Comparison of ENCODE assay signal across 8 mouse cellular contexts in genomic region chr11:69408541-69409377, GRCm38 (mm10). TPM values are rescaled to one million over a fixed set of nuclear protein-coding genes. Genes with fewer than 3 reads are reported as not detected.
DNase-seq lines count a peak whose midpoint lies in the region; ATAC-seq and TF ChIP-seq lines count a peak whose summit lies in the region.

No protein-coding gene starts in this region.

- DNase-seq in 3T3-L1 (ENCODE audit: low read depth, low spot score) = peak; percentile 97
- DNase-seq in adrenal gland, postnatal 14 days = peak; percentile 89
- DNase-seq in heart, adult 8-10 months (ENCODE audit: low spot score) = peak; percentile 93
- DNase-seq in kidney, adult 8-10 months = peak; percentile 90 to 96
- DNase-seq in midbrain, embryonic 14.5 days = peak; percentile 90
- peak; percentile 71 to 89 for DNase-seq in spleen, adult 2 months (ENCODE audit: low read depth in 1 of 2, low spot score in 2 of 2)

- no peaks in the 10 kb centered on the region for H3K9me3 ChIP-seq in embryonic facial prominence, embryonic 15.5 days (replicated peaks)
- no peaks in the 10 kb centered on the region for H3K9me3 ChIP-seq in limb, embryonic 13.5 days
- no peaks in the 10 kb centered on the region for H3K9me3 ChIP-seq in midbrain, embryonic 14.5 days (ENCODE audit: control insufficient read depth, low read length)

- H3K4me2 ChIP-seq in embryonic facial prominence, embryonic 15.5 days (replicated peaks) = peak overlapping the region; percentile 94
- H3K4me2 ChIP-seq in limb, embryonic 13.5 days (replicated peaks) = peak overlapping the region; percentile 98
- peak overlapping the region; percentile 99 for H3K4me2 ChIP-seq in midbrain, embryonic 14.5 days (ENCODE audit: low read length)

- no peak for TF ChIP-seq CTCF in spleen, adult 2 months (IDR thresholded peaks at IDR 0.05; ENCODE audit: extremely low read depth, insufficient read depth, insufficient read length, insufficient replicate concordance)

- peak overlapping the region; percentile 75 for H3K4me3 ChIP-seq in embryonic facial prominence, embryonic 15.5 days (replicated peaks)
- H3K4me3 ChIP-seq in limb, embryonic 13.5 days = peak overlapping the region; percentile 82
- peak overlapping the region; percentile 62 for H3K4me3 ChIP-seq in midbrain, embryonic 14.5 days (replicated peaks; ENCODE audit: low read depth, low read length)
- peak overlapping the region; percentile 67 for H3K4me3 ChIP-seq in spleen, adult 2 months (ENCODE audit: extremely low read depth, insufficient read depth, insufficient read length)

- peak overlapping the region; percentile 84 for H3K9ac ChIP-seq in embryonic facial prominence, embryonic 15.5 days
- peak overlapping the region; percentile 94 for H3K9ac ChIP-seq in limb, embryonic 13.5 days
- H3K9ac ChIP-seq in midbrain, embryonic 14.5 days (replicated peaks; ENCODE audit: low read length) = peak overlapping the region; percentile 85

- H3K27ac ChIP-seq in embryonic facial prominence, embryonic 15.5 days (replicated peaks) = peak overlapping the region; percentile 98
- H3K27ac ChIP-seq in limb, embryonic 13.5 days = peak overlapping the region; percentile 96
- peak overlapping the region; percentile 100 for H3K27ac ChIP-seq in midbrain, embryonic 14.5 days (replicated peaks; ENCODE audit: low read depth, low read length)
- H3K27ac ChIP-seq in spleen, adult 2 months (ENCODE audit: insufficient read depth, low read length) = peak overlapping the region; percentile 84

- H3K36me3 ChIP-seq in embryonic facial prominence, embryonic 15.5 days = peaks cover 49% of the 10 kb centered on the region
- H3K36me3 ChIP-seq in limb, embryonic 13.5 days = peaks cover 67% of the 10 kb centered on the region
- H3K36me3 ChIP-seq in midbrain, embryonic 14.5 days (ENCODE audit: control insufficient read depth, insufficient read depth, low read length) = peaks cover 62% of the 10 kb centered on the region
- H3K36me3 ChIP-seq in spleen, adult 2 months (ENCODE audit: control insufficient read depth, insufficient read depth, low read length) = peaks cover 33% of the 10 kb centered on the region

- H3K4me1 ChIP-seq in embryonic facial prominence, embryonic 15.5 days = peaks cover 49% of the 10 kb centered on the region
- peaks cover 43% of the 10 kb centered on the region for H3K4me1 ChIP-seq in limb, embryonic 13.5 days
- H3K4me1 ChIP-seq in midbrain, embryonic 14.5 days (ENCODE audit: control insufficient read depth, insufficient read depth, low read length) = peaks cover 39% of the 10 kb centered on the region
- peaks cover 5% of the 10 kb centered on the region; the same call in 1 of the 2 replicates for H3K4me1 ChIP-seq in spleen, adult 2 months (ENCODE audit: control insufficient read depth, insufficient read depth, insufficient read length)

- no peak; the same call in none of the 2 replicates for TF ChIP-seq POLR2A in spleen, adult 2 months (IDR thresholded peaks at IDR 0.05; ENCODE audit: low read depth, low read length)

- whole genome bisulfite sequencing in embryonic facial prominence, embryonic 15.5 days = 2% methylated on average over 33 of the region's 33 CpGs
- WGBS in limb, embryonic 13.5 days = 1% methylated on average over 33 of the region's 33 CpGs
- under 1% methylated on average over 33 of the region's 33 CpGs for WGBS in midbrain, embryonic 14.5 days
- WGBS in spleen, adult 2 months = under 1% methylated on average over 33 of the region's 33 CpGs

- H3K27me3 ChIP-seq in embryonic facial prominence, embryonic 15.5 days = no peaks in the 10 kb centered on the region
- H3K27me3 ChIP-seq in limb, embryonic 13.5 days = no peaks in the 10 kb centered on the region
- H3K27me3 ChIP-seq in midbrain, embryonic 14.5 days (ENCODE audit: control insufficient read depth, insufficient read depth, low read length) = no peaks in the 10 kb centered on the region
- no peaks in the 10 kb centered on the region for H3K27me3 ChIP-seq in spleen, adult 2 months (ENCODE audit: control insufficient read depth, insufficient read depth, low read length)

- peak; percentile 63 for ATAC-seq in embryonic facial prominence, embryonic 15.5 days (ENCODE audit: insufficient number of reproducible peaks, low FRiP score, low TSS enrichment, low read depth)
- ATAC-seq in limb, embryonic 13.5 days (ENCODE audit: low FRiP score, low read depth) = peak; percentile 65
- peak; percentile 60 for ATAC-seq in midbrain, embryonic 14.5 days (ENCODE audit: low FRiP score, low TSS enrichment)

RNA-seq across cellular contexts. Expression of gene Kdm6b, which starts 4.7 kb away (rescaled TPM):
- 53.7 and 61.3 TPM in 2 replicates for total RNA-seq in adrenal gland, postnatal 14 days (2021)
- 35.5 and 37.2 TPM in 2 replicates for polyA plus RNA-seq in embryonic facial prominence, embryonic 15.5 days (2015; fragmentation: Nextera tagmentation; extraction: Ambion mirVana)
- total RNA-seq in heart, adult 8-10 months (2022) = 10 to 100 TPM; 19.1 to 26.2 (median 22.3) TPM
- 47.3 and 49.3 TPM in 2 replicates for polyA plus RNA-seq in limb, embryonic 13.5 days (2015; fragmentation: Nextera tagmentation; extraction: Ambion mirVana)
- 41.1 and 41.2 TPM in 2 replicates for polyA plus RNA-seq in midbrain, embryonic 14.5 days (2014; fragmentation: Nextera tagmentation; extraction: Ambion mirVana)
- 15.8 and 17.0 TPM in 2 replicates for polyA plus RNA-seq in spleen, adult 2 months (2012; rRNA removed)

RNA-seq across cellular contexts. Expression of gene Tmem88, which starts 10.7 kb away (rescaled TPM):
- 29.5 and 30.2 TPM in 2 replicates for total RNA-seq in adrenal gland, postnatal 14 days (2021)
- polyA plus RNA-seq in embryonic facial prominence, embryonic 15.5 days (2015; fragmentation: Nextera tagmentation; extraction: Ambion mirVana) = 19.5 and 20.0 TPM in 2 replicates
- total RNA-seq in heart, adult 8-10 months (2022) = 10 to 100 TPM; 13.2 to 24.7 (median 19.5) TPM
- polyA plus RNA-seq in limb, embryonic 13.5 days (2015; fragmentation: Nextera tagmentation; extraction: Ambion mirVana) = 24.0 and 25.6 TPM in 2 replicates
- polyA plus RNA-seq in midbrain, embryonic 14.5 days (2014; fragmentation: Nextera tagmentation; extraction: Ambion mirVana) = 2.6 and 4.9 TPM in 2 replicates
- polyA plus RNA-seq in spleen, adult 2 months (2012; rRNA removed) = 14.3 and 20.5 TPM in 2 replicates

RNA-seq across cellular contexts. Expression of gene Cyb5d1, which starts 13.3 kb away (rescaled TPM):
- 34.2 and 42.6 TPM in 2 replicates for total RNA-seq in adrenal gland, postnatal 14 days (2021)
- 32.6 and 40.9 TPM in 2 replicates for polyA plus RNA-seq in embryonic facial prominence, embryonic 15.5 days (2015; fragmentation: Nextera tagmentation; extraction: Ambion mirVana)
- total RNA-seq in heart, adult 8-10 months (2022) = 10 to 100 TPM; 33.3 to 39.8 (median 36.9) TPM
- 35.6 and 38.1 TPM in 2 replicates for polyA plus RNA-seq in limb, embryonic 13.5 days (2015; fragmentation: Nextera tagmentation; extraction: Ambion mirVana)
- 17.0 and 24.8 TPM in 2 replicates for polyA plus RNA-seq in midbrain, embryonic 14.5 days (2014; fragmentation: Nextera tagmentation; extraction: Ambion mirVana)
- 9.5 and 11.1 TPM in 2 replicates for polyA plus RNA-seq in spleen, adult 2 months (2012; rRNA removed)

RNA-seq across cellular contexts. Expression of gene Naa38, which starts 13.5 kb away (rescaled TPM):
- 124 and 137 TPM in 2 replicates for total RNA-seq in adrenal gland, postnatal 14 days (2021)
- 150 and 158 TPM in 2 replicates for polyA plus RNA-seq in embryonic facial prominence, embryonic 15.5 days (2015; fragmentation: Nextera tagmentation; extraction: Ambion mirVana)
- 100 to 1,000 TPM; 109 to 140 (median 120) TPM for total RNA-seq in heart, adult 8-10 months (2022)
- 127 and 137 TPM in 2 replicates for polyA plus RNA-seq in limb, embryonic 13.5 days (2015; fragmentation: Nextera tagmentation; extraction: Ambion mirVana)
- polyA plus RNA-seq in midbrain, embryonic 14.5 days (2014; fragmentation: Nextera tagmentation; extraction: Ambion mirVana) = 97.6 and 123 TPM in 2 replicates
- polyA plus RNA-seq in spleen, adult 2 months (2012; rRNA removed) = 82.3 and 105 TPM in 2 replicates

RNA-seq across cellular contexts. Expression of gene Chd3, which starts 39.6 kb away (rescaled TPM):
- 109 and 118 TPM in 2 replicates for total RNA-seq in adrenal gland, postnatal 14 days (2021)
- polyA plus RNA-seq in embryonic facial prominence, embryonic 15.5 days (2015; fragmentation: Nextera tagmentation; extraction: Ambion mirVana) = 88.3 and 91.8 TPM in 2 replicates
- 10 to 100 TPM; 16.7 to 20.4 (median 18.3) TPM for total RNA-seq in heart, adult 8-10 months (2022)
- polyA plus RNA-seq in limb, embryonic 13.5 days (2015; fragmentation: Nextera tagmentation; extraction: Ambion mirVana) = 117 and 119 TPM in 2 replicates
- polyA plus RNA-seq in midbrain, embryonic 14.5 days (2014; fragmentation: Nextera tagmentation; extraction: Ambion mirVana) = 77.5 and 80.8 TPM in 2 replicates
- polyA plus RNA-seq in spleen, adult 2 months (2012; rRNA removed) = 146 and 160 TPM in 2 replicates

Comparison
In these comparisons a context has a peak if more than half of its experiments do, and no peak if none do; other contexts are left out.
1. Peak in every context shown above with its lines: DNase-seq, ATAC-seq, H3K4me3 ChIP-seq and H3K27ac ChIP-seq.